Mouse (Mus musculus) kidney, postnatal 14 days (tissue): ENCODE measurements at regions not wholly inside any gene's neighbourhood (a gene's known extent, or its start where the extent isn't known, plus 50 kb on each side); places are given as distances from the start of the nearest gene placed in this dataset.

Source experiments
- DNase-seq: peaks from one replicate; pipeline ENCODE4 v3.0.0; 2022; ENCODE audit warnings: mixed read lengths

GRCm38 (mm10) chr3:10697698-10698452 is 362.4 kb upstream of the Gm38303 start:
- DNase-seq: no peak

- no peak for DNase-seq
These were observed 350.0 kb upstream of the Gm38303 start for GRCm38 (mm10) chr3:10685501-10685951.

GRCm38 (mm10) chr3:10684885-10685500 is 349.5 kb upstream of the Gm38303 start:
- peak; percentile 30 for DNase-seq

GRCm38 (mm10) chr3:10681938-10682337 is 346.5 kb upstream of the Gm38303 start:
- no peak for DNase-seq

GRCm38 (mm10) chr3:10647975-10648511 is 312.6 kb upstream of the Gm38303 start:
- DNase-seq: no peak
